In genomic region chr2:174077004-174077695, GRCm38 (mm10) we compare ENCODE assay signal across 7 mouse cellular contexts. TPM values are rescaled to one million over a fixed set of nuclear protein-coding genes. Genes with fewer than 3 reads are reported as not detected.
DNase-seq lines count a peak whose midpoint lies in the region; ATAC-seq and TF ChIP-seq lines count a peak whose summit lies in the region.

No protein-coding gene starts in this region.

- peak overlapping the region; percentile 85 for H3K4me3 ChIP-seq in cortical plate, adult 2 months (ENCODE audit: insufficient read depth, low read length)
- peak overlapping the region; percentile 81 for H3K4me3 ChIP-seq in hindbrain, embryonic 11.5 days (ENCODE audit: low read depth, low read length)
- H3K4me3 ChIP-seq in liver, embryonic 11.5 days (ENCODE audit: low read depth, low read length) = peak overlapping the region; percentile 82

- TF ChIP-seq POLR2A in cortical plate, adult 2 months (IDR thresholded peaks at IDR 0.05; ENCODE audit: extremely low read depth, insufficient read depth, low read length) = 0 out of 2 replicates have a peak, but pooled peaks have one; percentile 14

- no peaks in the 10 kb centered on the region for H3K27me3 ChIP-seq in hindbrain, embryonic 11.5 days (ENCODE audit: control insufficient read depth, insufficient read depth, low read length)
- no peaks in the 10 kb centered on the region for H3K27me3 ChIP-seq in liver, embryonic 11.5 days (replicated peaks; ENCODE audit: control insufficient read depth, insufficient read depth, low read length)

- peak overlapping the region; percentile 88 for H3K9ac ChIP-seq in hindbrain, embryonic 11.5 days (ENCODE audit: low read depth, low read length)
- peak overlapping the region; percentile 88 for H3K9ac ChIP-seq in liver, embryonic 11.5 days (ENCODE audit: low read depth, low read length)

- WGBS in hindbrain, embryonic 11.5 days = under 1% methylated on average over 19 of the region's 19 CpGs
- WGBS in liver, embryonic 11.5 days = under 1% methylated on average over 19 of the region's 19 CpGs

- peaks cover 2% of the 10 kb centered on the region; the same call in 1 of the 2 replicates for H3K4me1 ChIP-seq in cortical plate, adult 2 months (ENCODE audit: control insufficient read depth, insufficient read depth, low read length)
- peaks cover 6% of the 10 kb centered on the region for H3K4me1 ChIP-seq in hindbrain, embryonic 11.5 days (replicated peaks; ENCODE audit: control insufficient read depth, insufficient read depth, low read length)
- peaks cover 12% of the 10 kb centered on the region for H3K4me1 ChIP-seq in liver, embryonic 11.5 days (replicated peaks; ENCODE audit: control insufficient read depth, insufficient read depth, low read length)

- peak overlapping the region; percentile 91 for H3K4me2 ChIP-seq in hindbrain, embryonic 11.5 days (replicated peaks; ENCODE audit: low read depth, low read length)
- peak overlapping the region; percentile 97 for H3K4me2 ChIP-seq in liver, embryonic 11.5 days

- peak; percentile 18; the same call in 1 of the 2 replicates for ATAC-seq in hindbrain, embryonic 11.5 days (ENCODE audit: low FRiP score)
- ATAC-seq in liver, embryonic 11.5 days (replicated peaks; ENCODE audit: low FRiP score) = peak; percentile 49
- peak; percentile 46 for ATAC-seq in monocyte, adult 5-6 weeks (replicated peaks; ENCODE audit: insufficient number of reproducible peaks, low FRiP score, low TSS enrichment, poor library complexity, severe bottlenecking)

- peak; percentile 62 to 67 for DNase-seq in B cell, adult 2 months
- peak; percentile 80 for DNase-seq in ES-CJ7 (ENCODE audit: low read depth, low spot score)
- peak; percentile 57 for DNase-seq in hindbrain, embryonic 11.5 days (ENCODE audit: low spot score)
- DNase-seq in liver, embryonic 11.5 days (ENCODE audit: low spot score) = peak; percentile 61
- peak; percentile 50 to 57 for DNase-seq in thymus, postnatal 10 days (ENCODE audit: low spot score in 2 of 2)

- TF ChIP-seq CTCF in cortical plate, adult 2 months (IDR thresholded peaks at IDR 0.05; ENCODE audit: extremely low read depth, insufficient read depth, low read length) = no peak

- H3K36me3 ChIP-seq in hindbrain, embryonic 11.5 days (ENCODE audit: control insufficient read depth, insufficient read depth, low read length) = no peaks in the 10 kb centered on the region
- no peaks in the 10 kb centered on the region for H3K36me3 ChIP-seq in liver, embryonic 11.5 days (ENCODE audit: control insufficient read depth, insufficient read depth, low read length)

- no peak overlapping the region for H3K27ac ChIP-seq in cortical plate, adult 2 months (ENCODE audit: insufficient read depth, low read length)
- peak overlapping the region; percentile 94 for H3K27ac ChIP-seq in hindbrain, embryonic 11.5 days (ENCODE audit: low read depth, low read length)
- H3K27ac ChIP-seq in liver, embryonic 11.5 days (ENCODE audit: low read depth, low read length) = peak overlapping the region; percentile 82

- H3K9me3 ChIP-seq in hindbrain, embryonic 11.5 days (ENCODE audit: control insufficient read depth, low read length) = no peaks in the 10 kb centered on the region
- H3K9me3 ChIP-seq in liver, embryonic 11.5 days (ENCODE audit: control insufficient read depth, low read length) = no peaks in the 10 kb centered on the region

RNA-seq across cellular contexts. Expression of gene Stx16, which starts 1.0 kb away (rescaled TPM):
- polyA plus RNA-seq in cortical plate, adult 2 months (2012; rRNA removed) = 67.1 and 79.4 TPM in 2 replicates
- 8.5 and 9.8 TPM in 2 replicates for polyA plus RNA-seq in hindbrain, embryonic 11.5 days (2014; fragmentation: Nextera tagmentation; extraction: Ambion mirVana)
- 7.2 and 9.6 TPM in 2 replicates for polyA plus RNA-seq in liver, embryonic 11.5 days (2014; fragmentation: Nextera tagmentation; extraction: Ambion mirVana)
- total RNA-seq in monocyte, adult 5-6 weeks (2017) = 53.2 to 57.0 TPM (median 54.4 TPM) in 3 replicates

RNA-seq across cellular contexts. Expression of gene Npepl1, which starts 33.0 kb away (rescaled TPM):
- polyA plus RNA-seq in cortical plate, adult 2 months (2012; rRNA removed) = 23.3 and 25.2 TPM in 2 replicates
- polyA plus RNA-seq in hindbrain, embryonic 11.5 days (2014; fragmentation: Nextera tagmentation; extraction: Ambion mirVana) = 23.0 and 24.6 TPM in 2 replicates
- 57.7 and 59.1 TPM in 2 replicates for polyA plus RNA-seq in liver, embryonic 11.5 days (2014; fragmentation: Nextera tagmentation; extraction: Ambion mirVana)
- 12.7 to 23.3 TPM (median 20.4 TPM) in 3 replicates for total RNA-seq in monocyte, adult 5-6 weeks (2017)
